Mouse (Mus musculus): ENCODE measurements around the gene Cacna2d1.

The Cacna2d1 gene

GRCm38 (mm10) chr5:16414693-16415092, 480.2 kb downstream of the Cacna2d1 start:
- in situ Hi-C loops (cut with MseI, MboI): no loop called here

- in situ Hi-C loops (cut with MseI, MboI): no loop called here
Observed at GRCm38 (mm10) chr5:16417996-16418395, 483.5 kb downstream of the Cacna2d1 start.

- in situ Hi-C loops (cut with MseI, MboI): no loop called here
Observed at GRCm38 (mm10) chr5:16418504-16418903, 484.0 kb downstream of the Cacna2d1 start.

Measured in mouse trophoblast stem cell (cell line).